Mouse (Mus musculus): Measurements from ENCODE around the gene Cdhr3. TPM values are rescaled to one million over a fixed set of nuclear protein-coding genes. Genes with fewer than 3 reads are reported as not detected.
A peak's percentile ranks its signal among the peaks of the same experiment; 100 is the strongest.
"Not testable (repeated sequence)": the region's sequence is repeated elsewhere in the genome, so short reads cannot be mapped to it uniquely, and the experiment has no call there.

Cdhr3 gene
- total RNA-seq, 2 experiments from 2014 or later: 1.4 to 2.4 TPM

DNA sequence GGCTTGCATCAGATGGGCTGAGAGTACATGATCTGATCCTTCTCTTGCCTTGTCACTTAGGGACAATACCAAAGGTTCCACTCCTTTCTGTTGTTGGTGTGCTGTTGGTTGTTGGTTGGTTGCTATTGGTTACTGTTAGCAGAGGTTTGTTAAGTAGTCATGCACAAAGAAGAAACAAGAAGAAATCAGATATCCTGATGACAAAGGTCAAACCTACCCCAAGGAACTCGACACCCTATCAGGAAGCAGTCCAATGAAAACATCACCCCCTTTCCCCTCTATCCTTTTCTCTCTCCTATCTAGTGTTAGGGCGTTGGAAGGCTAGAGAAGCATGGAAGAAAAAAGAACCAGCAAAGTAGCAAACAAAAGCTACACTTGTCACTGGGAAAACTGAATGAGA lies 23.7 kb downstream of the Cdhr3 start:
- TF ChIP-seq CTCF (IDR thresholded peaks at IDR 0.05): no peak
- H3K27ac ChIP-seq: no peak overlapping the region
- no peak for DNase-seq (ENCODE audit: extremely low spot score in 1 of 2, low spot score in 2 of 2)
- intact Hi-C loops (cut with DNase I): no loop called here
- no peak overlapping the region for H3K4me3 ChIP-seq

DNA sequence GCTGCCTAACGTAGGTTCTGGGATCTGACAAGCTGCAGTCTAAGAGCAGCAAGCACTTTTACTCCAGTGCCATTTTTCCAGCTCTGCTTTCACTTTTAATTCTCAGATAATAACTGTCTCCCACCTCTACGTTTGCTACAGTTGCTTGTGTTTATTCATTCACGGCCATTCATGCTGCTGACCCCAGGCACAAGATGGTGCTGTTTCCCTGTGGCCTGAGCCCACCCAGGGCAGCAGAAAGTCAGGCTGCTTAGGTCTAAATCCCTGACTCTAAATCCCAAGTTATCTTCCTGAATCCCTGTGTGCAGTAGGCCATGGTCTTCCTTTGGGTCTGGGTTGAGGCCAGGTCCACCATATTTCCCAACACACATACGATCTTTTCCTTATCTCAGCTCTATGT lies 26.3 kb downstream of the Cdhr3 start:
- no peak overlapping the region for H3K27ac ChIP-seq
- DNase-seq (ENCODE audit: extremely low spot score in 1 of 2, low spot score in 2 of 2): no peak
- intact Hi-C loops (cut with DNase I): no loop called here
- no peak; the same call in none of the 2 replicates for TF ChIP-seq CTCF (IDR thresholded peaks at IDR 0.05)
- no peak overlapping the region for H3K4me3 ChIP-seq

DNA sequence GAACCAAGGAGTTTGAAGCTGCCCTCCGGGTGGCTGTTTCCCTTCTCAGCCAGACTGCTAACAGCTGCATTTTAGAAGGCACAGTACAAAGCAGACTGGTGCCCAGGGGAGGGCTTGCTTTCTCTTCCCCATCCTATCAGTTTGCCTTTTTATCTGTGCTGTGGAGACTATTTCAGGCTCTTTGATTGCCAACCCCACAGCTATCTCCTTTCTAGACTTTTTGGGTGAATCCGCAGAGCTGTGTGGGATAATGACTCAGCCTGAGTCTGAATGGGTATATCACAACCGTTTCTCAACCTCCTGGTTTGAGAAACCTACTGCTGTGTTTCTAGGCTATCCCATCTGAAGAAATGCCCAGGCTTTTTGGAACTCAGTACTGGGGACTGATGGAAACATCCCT lies 27.5 kb downstream of the Cdhr3 start:
- intact Hi-C loops (cut with DNase I): no loop called here
- DNase-seq (ENCODE audit: extremely low spot score in 1 of 2, low spot score in 2 of 2): peak in 1 of 2 experiments; percentile 23
- TF ChIP-seq CTCF (IDR thresholded peaks at IDR 0.05): no peak
- H3K27ac ChIP-seq: peak overlapping the region; percentile 49; the same call in 1 of the 2 replicates
- no peak overlapping the region for H3K4me3 ChIP-seq

DNA sequence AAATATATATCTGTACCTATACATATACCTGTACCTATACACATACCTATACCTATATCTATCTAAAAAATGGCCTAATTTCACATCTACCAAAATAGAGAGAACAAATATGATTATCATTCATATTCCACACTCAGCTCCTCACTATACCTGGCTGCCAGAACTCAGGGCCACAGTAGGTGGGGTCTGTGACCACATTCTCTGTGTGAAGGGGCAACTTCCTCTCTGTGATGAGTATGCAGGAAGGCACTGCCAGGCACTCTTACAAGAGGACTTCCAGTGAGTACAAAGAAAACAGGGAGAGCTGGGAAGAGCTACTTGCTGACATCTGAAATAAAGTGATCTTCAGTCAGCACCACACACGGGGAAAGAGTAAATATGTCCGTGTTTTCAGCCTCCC lies 28.4 kb downstream of the Cdhr3 start:
- no peak for DNase-seq (ENCODE audit: extremely low spot score in 1 of 2, low spot score in 2 of 2)
- peak overlapping the region; percentile 49; the same call in 1 of the 2 replicates for H3K27ac ChIP-seq
- TF ChIP-seq CTCF (IDR thresholded peaks at IDR 0.05): no peak
- H3K4me3 ChIP-seq: no peak overlapping the region
- intact Hi-C loops (cut with DNase I): loop anchor here (5.0 kb wide), 1 partner anchor 38 kb away; no protein-coding TSS in a partner anchor

DNA sequence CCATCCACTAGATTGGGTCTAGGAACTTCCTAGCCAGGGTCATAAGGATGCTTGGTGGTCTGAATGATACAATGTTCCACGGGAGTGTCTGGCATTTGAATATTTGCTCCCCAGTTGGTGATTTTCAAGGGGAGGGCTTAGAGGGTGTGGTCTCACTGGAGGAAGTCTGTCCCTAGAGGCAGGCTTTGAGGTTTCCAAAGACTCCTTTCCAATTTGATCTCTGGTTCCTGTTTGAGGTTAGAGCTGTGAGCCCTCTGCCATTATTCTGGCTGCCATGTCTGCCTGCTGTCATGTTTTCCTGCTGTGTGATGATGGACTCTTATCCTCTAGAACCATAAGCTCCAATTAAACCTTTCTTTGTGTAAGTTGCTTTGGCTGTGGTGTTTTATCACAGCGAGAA lies 29.4 kb downstream of the Cdhr3 start:
- H3K4me3 ChIP-seq: no peak overlapping the region
- DNase-seq (ENCODE audit: extremely low spot score in 1 of 2, low spot score in 2 of 2): no peak
- TF ChIP-seq CTCF (IDR thresholded peaks at IDR 0.05): no peak
- intact Hi-C loops (cut with DNase I): loop anchor here (5.0 kb wide), 1 partner anchor 39 kb away; no protein-coding TSS in a partner anchor
- no peak overlapping the region for H3K27ac ChIP-seq

DNA sequence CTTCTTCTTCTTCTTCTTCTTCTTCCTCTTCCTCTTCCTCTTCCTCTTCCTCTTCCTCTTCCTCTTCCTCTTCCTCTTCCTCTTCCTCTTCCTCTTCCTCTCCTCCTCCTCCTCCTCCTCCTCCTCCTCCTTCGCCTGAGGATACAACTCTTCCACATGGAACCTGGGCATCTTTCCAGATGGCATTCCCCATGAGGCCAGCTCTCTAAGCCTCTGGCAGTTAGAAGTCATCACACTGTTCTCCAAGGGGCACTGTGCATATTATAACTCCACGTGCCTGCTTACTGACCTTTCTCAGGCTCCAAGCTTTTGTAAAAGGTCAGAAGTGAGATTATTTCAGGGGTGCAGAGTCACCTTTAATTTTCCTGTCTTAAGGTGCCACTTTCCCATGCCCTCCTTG lies 30.3 kb downstream of the Cdhr3 start:
- not testable (repeated sequence) for DNase-seq (ENCODE audit: extremely low spot score in 1 of 2, low spot score in 2 of 2); H3K4me3 ChIP-seq; H3K27ac ChIP-seq
- intact Hi-C loops (cut with DNase I): loop anchor here (5.0 kb wide), 1 partner anchor 40 kb away; no protein-coding TSS in a partner anchor

DNA sequence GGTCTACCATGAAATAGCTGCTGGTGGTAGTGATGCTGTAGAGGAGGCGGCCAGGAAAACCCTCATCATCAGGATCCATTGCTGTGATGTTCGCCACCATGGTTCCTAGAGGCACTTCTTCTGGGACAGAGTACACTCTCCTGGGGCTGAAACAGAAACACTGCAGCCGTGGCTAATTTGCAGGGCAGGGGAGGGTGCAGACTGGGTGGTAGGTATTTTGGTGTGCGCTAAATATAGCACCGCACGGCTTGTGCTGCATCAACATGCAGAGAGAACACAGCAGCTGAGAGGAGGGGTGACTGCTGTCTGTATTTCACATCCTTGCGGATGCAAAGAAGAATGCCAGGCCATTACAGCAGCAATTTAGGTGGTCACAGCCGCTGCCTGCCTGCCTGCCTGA lies 31.0 kb downstream of the Cdhr3 start:
- Histone ChIP-seq H3K27ac (peak overlapping the region; percentile 80), H3K4me3 (no peak overlapping the region)
- TF ChIP-seq CTCF (IDR thresholded peaks at IDR 0.05): no peak
- intact Hi-C loops (cut with DNase I): loop anchor here (5.0 kb wide), 1 partner anchor 41 kb away; no protein-coding TSS in a partner anchor
- DNase-seq (ENCODE audit: extremely low spot score in 1 of 2, low spot score in 2 of 2): peak; percentile 42 to 61

DNA sequence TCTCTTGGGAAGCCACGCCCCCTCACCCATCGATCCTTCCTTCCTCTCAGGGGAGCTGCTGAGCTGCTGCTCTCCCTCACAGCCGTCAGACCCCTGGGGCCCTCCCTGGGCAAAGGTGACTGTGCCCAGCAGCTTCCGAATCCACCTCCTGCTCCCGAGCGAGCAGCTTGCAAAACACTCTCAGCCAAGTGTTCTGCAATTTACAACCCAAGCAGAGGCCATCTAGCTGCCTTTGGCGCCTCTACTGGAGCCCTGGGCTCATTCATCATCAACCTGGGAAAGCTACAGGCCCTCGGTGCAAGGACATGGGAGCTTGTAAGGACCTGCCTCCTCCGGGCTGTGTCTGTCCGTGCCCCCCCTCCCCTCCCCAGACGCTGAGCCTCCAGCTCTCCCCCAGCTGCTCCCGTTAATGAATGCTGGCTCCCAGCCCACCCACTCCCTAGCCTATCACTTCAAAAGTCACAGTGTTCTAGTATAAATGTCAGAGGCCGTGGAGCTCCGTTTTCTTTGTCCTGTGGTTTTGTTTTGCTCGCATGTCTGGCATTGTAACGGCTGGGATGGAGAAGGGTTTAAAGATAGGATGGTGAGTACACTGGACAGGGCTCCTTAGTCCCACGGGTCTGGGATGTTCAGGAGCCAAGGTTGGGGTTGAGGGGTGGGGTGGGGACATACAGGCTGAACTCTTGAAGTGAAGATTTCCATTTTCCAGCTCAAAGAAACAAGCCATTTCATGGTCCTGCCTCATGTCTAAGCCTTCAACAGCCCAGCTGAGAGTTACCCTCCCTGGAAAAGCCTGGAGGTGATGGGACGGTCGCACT lies 35.2 kb downstream of the Cdhr3 start:
- TF ChIP-seq CTCF (IDR thresholded peaks at IDR 0.05): peak; percentile 53
- no peak overlapping the region for H3K27ac ChIP-seq
- no peak for DNase-seq (ENCODE audit: extremely low spot score in 1 of 2, low spot score in 2 of 2)
- intact Hi-C loops (cut with DNase I): no loop called here
- 0 out of 2 replicates have a peak overlapping the region, but pooled peaks have one; percentile 19 for H3K4me3 ChIP-seq

DNA sequence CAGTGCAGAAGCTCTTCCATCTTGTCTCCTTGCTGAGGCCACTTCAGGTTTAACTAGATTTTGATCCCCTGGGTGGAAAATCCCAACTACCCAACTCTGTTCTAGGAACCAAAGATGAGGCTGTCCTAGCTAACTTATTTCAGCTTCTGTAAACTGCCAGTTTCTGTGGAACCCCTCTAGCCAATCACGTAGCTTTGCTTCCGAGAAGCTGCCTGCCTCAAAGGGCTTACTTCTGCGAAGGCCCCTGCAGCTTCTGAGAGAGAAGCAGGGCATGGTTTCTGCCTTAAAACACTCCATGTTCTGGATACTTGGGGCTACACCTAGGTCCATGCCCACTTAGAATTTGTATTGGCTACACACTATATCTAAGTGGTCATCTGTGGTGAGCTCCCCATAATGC lies 36.1 kb downstream of the Cdhr3 start:
- no peak for TF ChIP-seq CTCF (IDR thresholded peaks at IDR 0.05)
- H3K27ac ChIP-seq: no peak overlapping the region
- no peak overlapping the region for H3K4me3 ChIP-seq
- DNase-seq (ENCODE audit: extremely low spot score in 1 of 2, low spot score in 2 of 2): no peak
- intact Hi-C loops (cut with DNase I): no loop called here

DNA sequence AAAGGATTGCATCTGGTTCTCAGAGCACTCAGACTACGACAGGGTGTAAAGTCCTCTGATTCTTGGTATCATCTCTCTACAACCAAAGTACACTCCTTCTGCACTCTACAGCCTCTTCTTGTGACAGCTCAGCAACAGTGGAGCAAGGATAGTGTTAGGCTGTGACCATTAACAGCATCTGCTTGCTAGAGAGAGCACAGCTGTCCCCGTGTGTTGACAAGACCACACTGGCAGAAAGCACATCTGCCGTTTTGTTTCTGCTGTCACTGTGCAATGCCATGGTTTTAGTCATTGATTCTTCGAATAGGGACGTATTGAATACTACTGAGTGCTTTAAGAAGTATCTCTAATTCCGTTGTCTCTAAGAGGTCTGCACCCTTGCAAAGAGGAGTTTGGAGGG lies 36.6 kb downstream of the Cdhr3 start:
- TF ChIP-seq CTCF (IDR thresholded peaks at IDR 0.05): no peak
- H3K27ac ChIP-seq: no peak overlapping the region
- H3K4me3 ChIP-seq: no peak overlapping the region
- DNase-seq (ENCODE audit: extremely low spot score in 1 of 2, low spot score in 2 of 2): no peak
- intact Hi-C loops (cut with DNase I): no loop called here

DNA sequence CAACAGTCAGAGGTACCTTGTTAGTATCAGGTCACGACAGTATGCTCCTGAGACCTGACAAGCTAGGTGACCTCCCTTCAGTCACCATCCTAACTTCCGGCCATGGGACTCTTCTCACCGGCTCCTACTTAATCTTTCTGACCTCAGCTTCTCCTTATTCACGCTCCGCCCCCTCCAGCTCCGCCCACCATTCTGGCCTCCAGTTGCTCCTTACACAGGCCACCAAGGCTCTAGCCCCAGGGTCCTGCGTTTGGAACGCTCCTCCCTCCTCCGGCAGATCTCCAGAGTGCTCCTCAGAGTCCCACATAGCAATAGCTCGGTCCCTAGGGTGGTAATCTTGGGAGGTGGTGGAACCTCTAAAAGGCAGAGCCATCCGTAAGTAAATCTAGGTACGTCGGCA lies 38.9 kb downstream of the Cdhr3 start:
- no peak for TF ChIP-seq CTCF (IDR thresholded peaks at IDR 0.05)
- no peak overlapping the region for H3K27ac ChIP-seq
- H3K4me3 ChIP-seq: no peak overlapping the region
- intact Hi-C loops (cut with DNase I): no loop called here
- no peak for DNase-seq (ENCODE audit: extremely low spot score in 1 of 2, low spot score in 2 of 2)

DNA sequence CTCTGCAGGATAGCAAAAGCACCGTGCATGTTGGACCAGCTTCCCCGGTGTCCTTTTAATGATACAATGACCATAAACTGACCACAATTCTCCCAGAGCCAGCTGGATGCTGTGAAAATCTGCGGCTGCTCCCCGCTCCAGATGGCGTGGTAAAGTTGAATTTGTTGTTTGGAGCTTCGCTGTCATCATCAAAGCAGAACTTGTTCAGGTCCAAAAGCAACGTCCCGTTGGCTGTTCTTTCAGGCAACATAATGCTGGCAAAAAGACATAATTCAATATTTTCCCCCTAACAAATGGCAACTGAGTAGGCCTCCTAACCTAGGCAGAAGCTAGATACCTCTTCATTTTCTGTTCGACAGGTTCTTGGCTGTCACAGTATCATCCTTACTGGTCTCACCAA lies 39.4 kb downstream of the Cdhr3 start:
- Histone ChIP-seq H3K4me3 (no peak overlapping the region), H3K27ac (no peak overlapping the region)
- no peak for TF ChIP-seq CTCF (IDR thresholded peaks at IDR 0.05)
- intact Hi-C loops (cut with DNase I): no loop called here
- DNase-seq (ENCODE audit: extremely low spot score in 1 of 2, low spot score in 2 of 2): no peak

DNA sequence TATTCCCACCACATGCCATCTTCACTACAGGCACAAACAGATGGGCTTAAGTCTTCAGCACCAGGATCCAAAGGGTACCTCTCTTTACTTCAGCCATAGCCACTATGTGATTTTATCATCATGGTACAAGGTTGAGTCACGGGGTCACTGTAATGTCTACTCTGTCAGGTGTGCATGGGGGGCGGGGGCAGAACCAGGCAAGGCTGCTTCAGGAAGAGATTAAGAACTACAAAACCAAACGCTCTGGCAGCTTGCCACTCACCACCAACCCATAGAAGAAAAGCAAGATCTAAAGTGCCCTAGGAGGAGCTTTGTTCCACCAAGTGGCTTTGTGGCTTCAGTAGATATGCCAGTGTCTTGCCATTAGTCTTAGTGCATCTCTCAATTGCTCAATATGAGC lies 44.3 kb downstream of the Cdhr3 start:
- Histone ChIP-seq H3K27ac (no peak overlapping the region), H3K4me3 (no peak overlapping the region)
- no peak for TF ChIP-seq CTCF (IDR thresholded peaks at IDR 0.05)
- no peak for DNase-seq (ENCODE audit: extremely low spot score in 1 of 2, low spot score in 2 of 2)
- intact Hi-C loops (cut with DNase I): no loop called here
